Mouse (Mus musculus) heart, adult 18-20 months (tissue): ENCODE results near the gene Ppt1. TPM values are rescaled to one million over a fixed set of nuclear protein-coding genes. Genes with fewer than 3 reads are reported as not detected.

Experiments
- DNase-seq, 2 experiments: peaks; one replicate each; pipeline ENCODE4 v3.0.0; 2021 to 2022; ENCODE audit warnings: mixed read lengths in 1 of 2
- total RNA-seq, 2 experiments: library from RNA; stranded (reverse); gene quantifications; 2 replicates each; pipeline ENCODE4 v1.2.3; 2021

Gene Ppt1
- total RNA-seq, 2 experiments from 2014 or later, result 43.0 to 44.9 TPM

- DNase-seq, result no peak
Measured at GRCm38 (mm10) chr4:122870027-122870426, 34.0 kb downstream of the Ppt1 start.

GRCm38 (mm10) chr4:122870741-122871140 is 34.7 kb downstream of the Ppt1 start:
- DNase-seq, result no peak

DNA sequence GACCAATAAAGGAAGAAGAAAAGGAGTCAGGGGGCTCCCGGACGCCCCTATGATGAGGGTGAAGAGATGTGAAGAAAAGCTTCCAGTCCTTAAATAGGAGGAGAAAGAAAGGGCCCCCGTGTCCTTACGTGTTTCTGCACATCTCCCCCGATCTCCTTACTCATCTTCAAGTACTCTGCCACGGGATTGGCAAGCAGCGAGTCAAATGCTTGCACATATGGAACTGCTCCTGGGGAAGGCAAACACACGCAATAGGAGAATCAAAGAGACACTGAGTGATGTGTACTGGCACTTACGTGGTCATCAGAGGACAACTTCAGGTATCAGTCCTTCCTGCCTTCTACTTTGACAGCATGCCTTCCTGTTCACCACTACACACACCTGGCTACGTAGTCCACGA is 35.2 kb downstream of the Ppt1 start:
- no peak for DNase-seq

DNA sequence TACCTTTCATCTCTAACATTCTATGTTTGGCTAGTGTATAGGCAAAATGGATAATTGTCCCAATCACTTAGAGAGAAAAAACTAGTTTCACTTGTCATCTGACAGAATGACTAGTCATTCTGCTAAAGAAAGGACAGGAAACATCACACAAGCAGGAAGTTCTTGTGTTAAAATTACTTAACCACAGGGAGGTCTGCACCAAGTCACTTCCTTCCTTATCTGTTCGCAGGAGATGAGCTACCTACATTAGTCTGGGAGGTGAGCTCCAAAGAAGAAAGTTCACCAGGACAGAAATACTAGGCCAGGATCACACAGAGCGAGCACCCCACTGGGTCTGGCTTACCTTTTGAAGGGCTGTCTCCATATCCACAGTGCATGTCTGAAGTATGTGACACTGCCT is 35.9 kb downstream of the Ppt1 start:
- DNase-seq, result no peak

- no peak for DNase-seq
Measured at GRCm38 (mm10) chr4:122873003-122873402, 37.0 kb downstream of the Ppt1 start.

GRCm38 (mm10) chr4:122873512-122873911 is 37.5 kb downstream of the Ppt1 start:
- DNase-seq, result no peak

GRCm38 (mm10) chr4:122878333-122879070 is 42.5 kb downstream of the Ppt1 start:
- DNase-seq, result peak; percentile 51 to 57

DNA sequence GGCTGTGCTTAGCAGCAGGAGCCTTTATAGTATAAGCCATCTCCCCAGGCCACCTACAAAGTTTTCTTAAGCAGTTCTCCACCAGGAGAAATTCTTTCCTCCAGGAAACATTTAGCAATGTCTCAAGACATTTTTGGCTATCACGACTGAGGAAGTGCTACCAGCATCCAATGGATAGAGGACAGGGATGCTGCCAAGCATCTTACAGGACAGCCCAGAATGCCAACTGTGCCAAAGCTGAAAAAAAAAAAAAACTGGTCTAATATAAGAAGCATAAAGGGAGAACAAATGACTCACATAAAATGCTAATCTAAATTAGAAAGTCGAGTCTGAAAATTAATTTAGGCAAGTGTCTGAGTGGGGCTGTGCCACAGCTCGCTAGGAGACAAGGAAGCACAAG is 46.5 kb downstream of the Ppt1 start:
- DNase-seq, result no peak

DNA sequence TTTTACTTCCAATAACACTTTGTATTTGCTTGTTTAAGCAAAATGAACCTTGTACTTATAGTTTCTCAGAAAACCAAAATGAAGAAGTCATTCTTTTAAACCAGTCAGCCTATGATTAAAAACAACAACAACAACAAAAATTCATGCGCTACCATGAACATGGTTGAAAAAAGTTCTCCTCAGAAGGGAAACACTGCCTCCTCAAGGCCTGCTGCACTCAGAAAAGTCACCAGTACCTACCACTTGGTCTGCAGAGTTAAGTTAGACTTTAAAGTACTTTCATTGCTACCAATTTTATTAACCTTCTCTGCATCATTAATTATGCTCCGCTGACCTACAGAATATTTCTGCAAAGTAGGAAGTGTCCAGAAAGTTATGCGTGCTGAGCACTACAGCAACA is 47.3 kb downstream of the Ppt1 start:
- no peak for DNase-seq

DNA sequence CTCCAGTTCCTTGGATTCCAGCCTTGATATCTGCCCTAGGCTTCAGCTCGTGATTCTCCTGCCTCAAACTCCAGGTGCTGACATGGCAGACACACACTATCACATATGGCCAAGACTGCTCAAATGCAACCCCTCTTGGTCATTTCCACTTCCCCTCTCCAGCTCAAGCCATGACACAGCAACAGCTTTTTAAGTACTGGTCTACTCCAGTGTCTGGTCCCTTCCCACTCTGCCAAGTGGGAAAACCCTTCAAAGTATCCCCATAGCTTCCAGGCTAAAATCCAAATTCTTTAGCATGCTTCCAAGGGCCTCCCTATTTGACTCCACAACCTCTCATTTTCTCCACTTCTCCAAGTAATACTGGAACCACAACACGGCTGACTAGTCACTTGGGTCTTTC is 48.0 kb downstream of the Ppt1 start:
- no peak for DNase-seq

DNA sequence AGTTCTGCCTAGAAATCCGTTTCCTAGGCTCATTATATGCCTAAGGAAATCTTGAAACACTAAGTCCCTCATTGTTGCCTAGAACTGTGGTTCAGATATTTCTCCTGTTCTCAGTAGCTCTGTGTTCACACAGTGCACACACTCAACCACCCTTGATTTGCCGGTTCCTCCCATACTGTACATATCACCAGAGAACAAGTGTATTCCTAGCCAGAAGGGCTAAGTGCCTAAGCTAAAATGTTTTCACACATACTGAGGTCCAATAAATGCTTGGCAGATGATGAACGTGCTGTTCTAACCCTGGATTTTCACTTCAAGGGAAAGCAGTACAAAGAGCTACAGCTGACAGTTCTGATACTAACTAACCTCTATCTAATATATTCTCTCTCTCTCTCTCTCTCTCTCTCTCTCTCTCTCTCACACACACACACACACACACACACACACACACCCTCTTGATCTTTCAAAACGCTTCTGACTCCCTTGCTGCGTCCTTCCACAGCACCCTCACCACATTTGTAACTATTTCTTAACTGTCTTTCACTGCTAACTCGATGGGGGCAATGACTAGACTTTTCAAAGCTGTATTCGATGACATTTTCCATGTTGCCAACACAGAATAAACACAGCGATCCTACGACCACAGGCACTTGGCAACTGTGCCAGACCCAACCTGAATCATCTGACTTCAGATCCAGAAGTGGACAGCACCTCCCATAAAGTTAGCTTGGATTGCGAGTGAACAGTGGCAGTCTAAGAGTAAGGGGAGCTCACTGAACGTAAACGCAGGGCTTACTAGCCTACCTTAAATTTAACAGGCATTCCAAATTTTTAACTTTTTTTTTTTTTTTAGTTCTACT is 48.7 kb downstream of the Ppt1 start:
- peak; percentile 36 to 51 for DNase-seq

DNA sequence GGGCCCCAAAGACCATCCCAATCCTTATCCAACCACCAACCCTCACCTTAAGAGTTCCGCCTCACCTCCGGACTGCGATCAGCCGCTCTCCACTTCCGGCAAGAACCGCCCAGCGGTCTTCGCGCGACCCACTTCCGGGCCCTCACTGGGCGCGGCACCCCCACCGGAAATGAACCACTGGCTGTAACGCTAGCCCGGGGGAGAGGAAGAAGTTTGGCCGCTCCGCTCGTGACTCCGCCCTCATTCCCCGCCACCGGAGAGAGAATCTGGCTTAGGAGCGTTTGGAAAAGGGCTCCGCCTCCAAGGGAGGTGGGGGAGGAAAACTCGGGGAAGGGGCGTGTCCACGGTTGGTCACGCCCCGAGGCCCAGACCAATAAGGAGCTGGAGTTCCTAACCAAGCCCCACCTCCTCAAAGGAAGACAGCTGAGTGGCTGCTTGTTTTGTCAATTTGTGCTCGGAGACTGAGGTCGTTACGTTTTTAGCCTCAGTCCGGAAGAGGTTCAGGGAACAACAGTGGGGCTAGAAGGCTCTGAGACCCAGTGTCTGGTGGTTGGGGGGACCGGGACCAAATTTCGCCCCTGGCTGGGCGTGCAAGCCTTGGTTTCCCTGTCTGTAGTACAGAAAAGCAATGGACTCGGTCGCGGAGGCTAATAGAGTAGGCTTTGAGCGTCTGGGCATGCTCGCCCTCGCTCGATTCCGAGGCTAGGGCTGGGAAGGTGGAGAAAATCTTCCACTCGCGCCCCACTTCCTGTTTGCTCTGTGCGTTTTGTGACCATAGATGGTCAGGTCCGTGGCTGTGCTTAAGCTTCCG is 49.9 kb downstream of the Ppt1 start, which contains the start of gene Cap1:
Gene Cap1 (minus strand): TSS at position 289 of the 811 bp plus-strand sequence.
- peak; percentile 98 to 99 for DNase-seq

- DNase-seq, result no peak
Measured at GRCm38 (mm10) chr4:122886579-122887254, 50.7 kb downstream of the Ppt1 start.

GRCm38 (mm10) chr4:122887336-122887735 is 51.3 kb downstream of the Ppt1 start:
- DNase-seq, result no peak

- DNase-seq, result peak; percentile 83 to 87
Measured at GRCm38 (mm10) chr4:122890881-122891481, 54.9 kb downstream of the Ppt1 start.

GRCm38 (mm10) chr4:122891597-122891996 is 55.6 kb downstream of the Ppt1 start:
- no peak for DNase-seq

DNA sequence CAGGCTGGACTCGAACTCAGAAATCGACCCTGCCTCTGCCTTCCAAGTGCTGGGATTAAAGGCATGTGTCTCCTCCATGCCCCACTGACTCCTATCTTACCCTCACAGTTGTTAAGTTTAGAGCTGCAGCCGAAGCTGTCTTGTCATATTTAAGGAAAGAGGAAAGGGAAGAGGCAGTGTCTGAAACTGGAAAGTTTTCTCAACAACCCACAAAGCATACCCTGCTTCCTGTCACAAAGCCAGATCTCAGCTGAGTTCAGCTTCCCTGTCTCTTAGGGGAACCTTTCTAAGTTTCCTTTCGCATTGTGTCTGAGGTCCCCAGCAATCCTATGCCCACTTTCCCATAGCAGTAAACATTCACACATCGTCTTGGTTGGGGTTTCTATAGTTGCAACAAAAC is 56.1 kb downstream of the Ppt1 start:
- peak in 1 of 2 experiments; percentile 65 for DNase-seq

DNA sequence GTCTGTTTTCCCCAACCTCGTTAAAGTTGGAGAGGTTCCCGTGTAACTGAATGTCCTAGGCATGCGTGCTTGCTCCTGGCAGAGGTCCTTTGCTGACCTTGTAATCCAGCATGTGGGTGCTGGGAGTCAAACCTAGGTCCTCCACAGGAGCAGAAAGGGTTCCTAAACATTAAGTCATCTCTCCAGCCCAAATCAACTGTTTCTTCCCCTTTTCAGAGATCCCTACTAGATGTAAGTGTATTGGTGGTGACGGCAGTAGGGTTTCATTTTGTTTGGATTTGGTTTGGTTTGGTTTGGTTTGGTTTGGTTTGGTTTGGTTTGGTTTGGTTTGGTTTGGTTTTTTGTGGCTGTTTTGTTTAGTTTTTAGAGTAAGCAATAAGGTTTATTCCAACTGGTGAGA is 61.7 kb downstream of the Ppt1 start:
- DNase-seq, result no peak

GRCm38 (mm10) chr4:122898313-122898712 is 62.3 kb downstream of the Ppt1 start:
- peak; percentile 63 to 78 for DNase-seq

GRCm38 (mm10) chr4:122902156-122902555 is 66.1 kb downstream of the Ppt1 start:
- no peak for DNase-seq

- DNase-seq, result no peak
Measured at GRCm38 (mm10) chr4:122903709-122904108, 67.7 kb downstream of the Ppt1 start.
